Comparison of ENCODE assay signal across 9 mouse cellular contexts in the genomic region with DNA sequence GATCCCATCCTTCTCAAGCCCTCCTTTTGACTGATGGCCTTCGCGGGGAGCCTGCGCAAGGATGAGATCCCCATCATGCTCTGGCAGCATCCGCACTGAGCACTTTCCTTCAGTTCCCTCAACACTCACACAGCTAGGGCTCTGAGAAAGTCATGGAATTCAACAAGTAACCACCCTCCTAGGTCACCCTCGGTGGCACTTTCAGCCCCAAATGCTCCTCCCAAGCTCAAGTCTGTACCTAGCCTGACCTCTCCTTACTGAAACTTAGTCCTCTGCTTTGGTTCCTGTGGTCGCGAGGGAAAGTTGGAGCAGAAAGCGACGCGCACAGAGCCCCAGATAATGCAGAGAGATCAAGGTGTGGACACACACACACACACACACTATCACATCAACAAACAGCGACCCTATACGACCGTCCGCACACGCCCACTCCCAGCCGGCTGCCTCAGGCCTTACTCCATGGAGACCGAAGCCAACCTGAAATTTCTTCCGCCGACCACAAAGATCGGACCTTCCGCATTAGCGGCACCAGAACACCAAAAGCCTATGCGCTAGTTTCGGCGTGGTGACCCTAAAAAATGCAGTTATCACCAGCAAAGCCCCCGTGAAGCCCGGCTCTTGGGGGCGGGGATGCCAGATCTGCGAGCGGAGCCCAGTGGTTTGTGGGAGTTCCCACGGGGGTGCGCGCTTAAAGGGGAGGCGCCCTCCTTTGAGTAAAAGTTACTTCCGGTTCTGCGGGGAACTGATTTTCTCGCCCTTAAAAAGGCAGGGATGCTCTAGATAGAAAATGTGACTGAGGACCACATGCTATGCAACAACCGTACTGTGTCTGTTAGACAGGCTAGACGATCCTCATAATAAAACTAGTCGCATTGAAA. TPM values are rescaled to one million over a fixed set of nuclear protein-coding genes. Genes with fewer than 3 reads are reported as not detected.
DNase-seq lines count a peak whose midpoint lies in the region; ATAC-seq and TF ChIP-seq lines count a peak whose summit lies in the region.
"Had no signal": no experiment of that assay in that cellular context is flagged by ENCODE, and none has a peak within 500 bp of the region (broad histone marks: within the 10 kb centered on the region; RNA-seq: fewer than 3 reads in every experiment).

Gene Zfp974 (minus strand): TSS at position 643 of the 878 bp plus-strand sequence.

- 0 out of 2 replicates have a peak, but pooled peaks cover 12% of the 10 kb centered on the region for H3K36me3 ChIP-seq in intestine, embryonic 14.5 days (ENCODE audit: control insufficient read depth, insufficient read depth, low read length)
- no peaks in the 10 kb centered on the region for H3K36me3 ChIP-seq in limb, embryonic 11.5 days (ENCODE audit: control insufficient read depth, insufficient read depth, low read length)
- peaks cover 15% of the 10 kb centered on the region for H3K36me3 ChIP-seq in midbrain, embryonic 13.5 days
- H3K36me3 ChIP-seq: G1E had no signal

- DNase-seq in layer of hippocampus, adult 11-12 months (ENCODE audit: low spot score): peak; percentile 46
- no peak for DNase-seq in layer of hippocampus, adult 9-10 months (ENCODE audit: low spot score)
- peak; percentile 49 for DNase-seq in gastrocnemius, postnatal 25 days
- DNase-seq in intestine, embryonic 14.5 days (ENCODE audit: low spot score): peak; percentile 92
- DNase-seq in limb, embryonic 11.5 days (ENCODE audit: low spot score): peak; percentile 81
- peak; percentile 26 for DNase-seq in spleen, adult 12 weeks (ENCODE audit: low spot score)

- no peaks in the 10 kb centered on the region for H3K27me3 ChIP-seq in intestine, embryonic 14.5 days (replicated peaks; ENCODE audit: control insufficient read depth, insufficient read depth, low read length)
- H3K27me3 ChIP-seq in limb, embryonic 11.5 days (ENCODE audit: control insufficient read depth, insufficient read depth, low read length): no peaks in the 10 kb centered on the region
- H3K27me3 ChIP-seq in midbrain, embryonic 13.5 days: no peaks in the 10 kb centered on the region

- 0 out of 2 replicates have a peak, but pooled peaks have one; percentile 15 for TF ChIP-seq POLR2A in cortical plate, adult 2 months (IDR thresholded peaks at IDR 0.05; ENCODE audit: extremely low read depth, insufficient read depth, low read length)

- no peak for TF ChIP-seq CTCF in cortical plate, adult 2 months (IDR thresholded peaks at IDR 0.05; ENCODE audit: extremely low read depth, insufficient read depth, low read length)

- 3% methylated on average over 40 of the region's 40 CpGs for WGBS in intestine, embryonic 14.5 days
- 5% methylated on average over 40 of the region's 40 CpGs for WGBS in limb, embryonic 11.5 days
- 4% methylated on average over 40 of the region's 40 CpGs for WGBS in midbrain, embryonic 13.5 days

- H3K4me2 ChIP-seq in intestine, embryonic 14.5 days (ENCODE audit: low read length): peak within 1 kb of the TSS; percentile 80
- peak within 1 kb of the TSS; percentile 84 for H3K4me2 ChIP-seq in limb, embryonic 11.5 days (ENCODE audit: low read depth, severe bottlenecking)
- H3K4me2 ChIP-seq in midbrain, embryonic 13.5 days (replicated peaks): peak within 1 kb of the TSS; percentile 90

- H3K9me3 ChIP-seq in intestine, embryonic 14.5 days (ENCODE audit: control insufficient read depth, low read length): no peaks in the 10 kb centered on the region
- no peaks in the 10 kb centered on the region for H3K9me3 ChIP-seq in limb, embryonic 11.5 days (ENCODE audit: control insufficient read depth, low read length)
- H3K9me3 ChIP-seq in midbrain, embryonic 13.5 days: no peaks in the 10 kb centered on the region

- H3K4me3 ChIP-seq in cortical plate, adult 2 months (ENCODE audit: insufficient read depth, low read length): peak within 1 kb of the TSS; percentile 83
- peak within 1 kb of the TSS; percentile 78 for H3K4me3 ChIP-seq in intestine, embryonic 14.5 days (ENCODE audit: low read depth, low read length)
- peak within 1 kb of the TSS; percentile 73 for H3K4me3 ChIP-seq in limb, embryonic 11.5 days (ENCODE audit: low read depth, low read length)
- peak within 1 kb of the TSS; percentile 76 for H3K4me3 ChIP-seq in midbrain, embryonic 13.5 days (replicated peaks)

- H3K27ac ChIP-seq in cortical plate, adult 2 months (ENCODE audit: insufficient read depth, low read length): no peak within 1 kb of the TSS
- peak within 1 kb of the TSS; percentile 63; the same call in 1 of the 2 replicates for H3K27ac ChIP-seq in intestine, embryonic 14.5 days (ENCODE audit: low read depth)
- H3K27ac ChIP-seq in limb, embryonic 11.5 days (replicated peaks; ENCODE audit: low read depth, low read length): no peak within 1 kb of the TSS
- peak within 1 kb of the TSS; percentile 69; the same call in 1 of the 2 replicates for H3K27ac ChIP-seq in midbrain, embryonic 13.5 days

- peak within 1 kb of the TSS; percentile 63 for H3K9ac ChIP-seq in intestine, embryonic 14.5 days (ENCODE audit: low read length)
- peak within 1 kb of the TSS; percentile 74 for H3K9ac ChIP-seq in limb, embryonic 11.5 days (ENCODE audit: low read length)
- H3K9ac ChIP-seq in midbrain, embryonic 13.5 days (replicated peaks): peak within 1 kb of the TSS; percentile 84

- H3K4me1 ChIP-seq in cortical plate, adult 2 months (ENCODE audit: control insufficient read depth, insufficient read depth, low read length): 0 out of 2 replicates have a peak, but pooled peaks cover 1% of the 10 kb centered on the region
- peaks cover 5% of the 10 kb centered on the region for H3K4me1 ChIP-seq in intestine, embryonic 14.5 days (replicated peaks; ENCODE audit: control insufficient read depth, insufficient read depth, low read length)
- H3K4me1 ChIP-seq in limb, embryonic 11.5 days (ENCODE audit: control insufficient read depth, insufficient read depth, low read length): 0 out of 2 replicates have a peak, but pooled peaks cover 2% of the 10 kb centered on the region
- peaks cover 13% of the 10 kb centered on the region for H3K4me1 ChIP-seq in midbrain, embryonic 13.5 days (replicated peaks)

- peak; percentile 82 for ATAC-seq in intestine, embryonic 14.5 days (replicated peaks; ENCODE audit: low FRiP score, low TSS enrichment, low read depth)
- ATAC-seq in limb, embryonic 11.5 days (ENCODE audit: insufficient number of reproducible peaks, low FRiP score, low TSS enrichment, low read depth): peak; percentile 70; the same call in 1 of the 2 replicates
- ATAC-seq in midbrain, embryonic 13.5 days: peak; percentile 91

RNA-seq across cellular contexts. Expression of gene Zfp974, which starts in this region (rescaled TPM):
- polyA plus RNA-seq in cortical plate, adult 2 months (2012; rRNA removed): 5.6 and 6.0 TPM in 2 replicates
- total RNA-seq in gastrocnemius, postnatal 25 days (2021): 1 to 10 TPM; 3.2 to 5.4 TPM
- polyA plus RNA-seq in intestine, embryonic 14.5 days (2014; fragmentation: Nextera tagmentation; extraction: Ambion mirVana): 7.2 and 9.5 TPM in 2 replicates
- 9.7 and 10.0 TPM in 2 replicates for polyA plus RNA-seq in limb, embryonic 11.5 days (2014; fragmentation: Nextera tagmentation; extraction: Ambion mirVana)
- polyA plus RNA-seq in midbrain, embryonic 13.5 days (2015; fragmentation: Nextera tagmentation; extraction: Ambion mirVana): 15.9 and 16.9 TPM in 2 replicates

Comparison
In these comparisons a context has a peak if more than half of its experiments do, and no peak if none do; other contexts are left out.
1. H3K27ac ChIP-seq: peak in intestine, embryonic 14.5 days (single experiment) and midbrain, embryonic 13.5 days (single experiment); none in cortical plate, adult 2 months (single experiment) and limb, embryonic 11.5 days (single experiment).
2. Peak in every context shown above with its lines, with median percentiles within 50 percentile points of each other: H3K4me3 ChIP-seq, ATAC-seq, H3K4me2 ChIP-seq and H3K9ac ChIP-seq.